Mouse (Mus musculus) lung, postnatal 10 days (tissue): ENCODE results near the gene Ahsg.

Experiments
- DNase-seq: peaks from one replicate; pipeline ENCODE4 v3.0.0; 2021

Gene Ahsg

DNA sequence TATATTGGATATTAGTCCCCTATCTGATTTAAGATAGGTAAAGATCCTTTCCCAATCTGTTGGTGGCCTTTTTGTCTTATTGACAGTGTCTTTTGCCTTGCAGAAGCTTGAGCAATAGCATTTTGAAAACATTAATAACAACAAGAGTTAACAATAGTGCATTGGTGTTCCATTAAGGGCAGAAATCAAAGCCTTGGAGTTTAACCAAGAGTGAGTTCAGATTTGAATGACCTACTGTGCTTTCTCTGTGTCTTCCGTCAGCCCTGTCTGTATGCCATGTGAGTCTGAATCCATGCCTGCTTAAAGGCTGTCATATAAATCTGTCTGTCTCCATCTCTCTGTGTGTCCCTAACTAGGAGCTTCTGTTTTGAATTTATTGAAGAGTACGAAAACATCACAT, 56.3 kb downstream of the Ahsg start:
- DNase-seq, result no peak
